Mouse (Mus musculus) forebrain, embryonic 11.5 days (tissue): ENCODE data around the gene Krt33a. TPM values are rescaled to one million over a fixed set of nuclear protein-coding genes. Genes with fewer than 3 reads are reported as not detected.

ENCODE experiments used
- ATAC-seq: fragments of 200-750 bp; cut with Nextera tagmentation; replicated peaks from 2 replicates; pipeline ENCODE4 v1.8.0; 2017; ENCODE audit warnings: moderate TSS enrichment; ENCODE audit not compliant: low FRiP score
- DNase-seq: peaks from one replicate; pipeline ENCODE4 v3.0.0-alpha.2; 2017; ENCODE audit warnings: low spot score
- H3K27ac ChIP-seq: fragments of 300-500 bp; sonication (generic); 2 replicates; pipeline ENCODE4 v1.5.1; 2014; ENCODE audit warnings: low read depth, low read length
- H3K27me3 ChIP-seq: fragments of 300-500 bp; sonication (generic); 2 replicates; pipeline ENCODE4 v1.6.1; 2014; ENCODE audit warnings: mild to moderate bottlenecking, low read length, mixed read lengths; ENCODE audit not compliant: control insufficient read depth, insufficient read depth
- H3K36me3 ChIP-seq: fragments of 300-500 bp; sonication (generic); 2 replicates; pipeline ENCODE4 v1.6.1; 2014; ENCODE audit warnings: mild to moderate bottlenecking, low read length, moderate library complexity, mixed read lengths; ENCODE audit not compliant: control insufficient read depth, insufficient read depth
- H3K4me1 ChIP-seq: fragments of 300-500 bp; sonication (generic); replicated peaks from 2 replicates; pipeline ENCODE4 v1.6.1; 2014; ENCODE audit warnings: low read length, mixed read lengths; ENCODE audit not compliant: control insufficient read depth, insufficient read depth
- H3K4me2 ChIP-seq: fragments of 300-500 bp; sonication (generic); 2 replicates; pipeline ENCODE4 v1.6.1; 2014; ENCODE audit warnings: low read depth, mild to moderate bottlenecking, low read length, moderate library complexity, mixed read lengths; ENCODE audit not compliant: severe bottlenecking
- H3K4me3 ChIP-seq: fragments of 300-500 bp; sonication (generic); 2 replicates; pipeline ENCODE4 v1.5.1; 2014; ENCODE audit warnings: low read depth, low read length
- H3K9ac ChIP-seq: fragments of 300-500 bp; sonication (generic); 2 replicates; pipeline ENCODE4 v1.6.1; 2014; ENCODE audit warnings: low read length
- H3K9me3 ChIP-seq: fragments of 300-500 bp; sonication (generic); 2 replicates; pipeline ENCODE4 v1.6.1; 2016; ENCODE audit warnings: low read length, mixed read lengths; ENCODE audit not compliant: control insufficient read depth
- WGBS: fragments of 180-500 bp; shearing (Covaris S2); extraction: QIAGEN DNeasy Blood & Tissue Kit; methylation state at CpG from one replicate; pipeline ENCODE4 v1.1.7; 2014; 5-methylcytosine and 5-hydroxymethylcytosine counted together
- polyA plus RNA-seq: library from polyadenylated mRNA; unstranded; fragments of >200 nt; fragmentation: Nextera tagmentation; extraction: Ambion mirVana; gene quantifications from 2 replicates; pipeline ENCODE4 v1.2.1, GENCODE M21; 2014

Krt33a gene
- polyA plus RNA-seq = not detected in 2 replicates

GRCm38 (mm10) chr11:100016112-100016511 lies at the start of gene Krt33a:
Krt33a (minus strand) TSS chr11:100016212.
- 89% methylated on average over 4 of the region's 4 CpGs for WGBS

GRCm38 (mm10) chr11:100058875-100059274 lies 42.9 kb upstream of the Krt33a start:
- Histone ChIP-seq H3K4me1 (no peaks in the 10 kb centered on the region), H3K27me3 (no peaks in the 10 kb centered on the region), H3K4me2 (no peak overlapping the region), H3K36me3 (no peaks in the 10 kb centered on the region), H3K9ac (no peak overlapping the region), H3K27ac (no peak overlapping the region), H3K9me3 (no peaks in the 10 kb centered on the region), H3K4me3 (no peak overlapping the region)
- ATAC-seq (no peak), DNase-seq (no peak)
- 72% methylated on average over 8 of the region's 8 CpGs for WGBS

More at GRCm38 (mm10) chr11:100016112-100016511, at the start of gene Krt33a:
- Histone ChIP-seq H3K4me1 (no peaks in the 10 kb centered on the region), H3K4me2 (no peak within 1 kb of the TSS), H3K9ac (no peak within 1 kb of the TSS), H3K27me3 (no peaks in the 10 kb centered on the region), H3K9me3 (no peaks in the 10 kb centered on the region), H3K36me3 (no peaks in the 10 kb centered on the region), H3K4me3 (no peak within 1 kb of the TSS), H3K27ac (no peak within 1 kb of the TSS)
- DNase-seq (no peak), ATAC-seq (no peak)

GRCm38 (mm10) chr11:100055686-100056655 lies 40.0 kb upstream of the Krt33a start:
- no peak for ATAC-seq
- H3K27me3 ChIP-seq = no peaks in the 10 kb centered on the region
- H3K27ac ChIP-seq = no peak overlapping the region
- H3K9ac ChIP-seq = no peak overlapping the region
- no peaks in the 10 kb centered on the region for H3K9me3 ChIP-seq
- 79% methylated on average over 9 of the region's 9 CpGs for WGBS
- DNase-seq = no peak
- H3K4me3 ChIP-seq = no peak overlapping the region
- H3K4me1 ChIP-seq = no peaks in the 10 kb centered on the region
- no peak overlapping the region for H3K4me2 ChIP-seq
- H3K36me3 ChIP-seq = no peaks in the 10 kb centered on the region

- Histone ChIP-seq H3K9ac (no peak within 1 kb of the TSS), H3K4me3 (no peak within 1 kb of the TSS), H3K27ac (no peak within 1 kb of the TSS), H3K9me3 (no peaks in the 10 kb centered on the region), H3K36me3 (no peaks in the 10 kb centered on the region), H3K4me1 (no peaks in the 10 kb centered on the region), H3K27me3 (no peaks in the 10 kb centered on the region), H3K4me2 (no peak within 1 kb of the TSS)
- ATAC-seq (no peak), DNase-seq (no peak)
- WGBS = 88% methylated on average over 3 of the region's 3 CpGs
Observed at GRCm38 (mm10) chr11:100050451-100050850, 34.4 kb upstream of the Krt33a start, which contains the start of gene Krt31. Krt31 (minus strand) TSS chr11:100050551.

- H3K4me2 ChIP-seq = no peak overlapping the region
- no peak overlapping the region for H3K27ac ChIP-seq
- ATAC-seq (no peak), DNase-seq (no peak)
- no peaks in the 10 kb centered on the region for H3K4me1 ChIP-seq
- H3K36me3 ChIP-seq = no peaks in the 10 kb centered on the region
- 90% methylated on average over 2 of the region's 2 CpGs for WGBS
- H3K4me3 ChIP-seq = no peak overlapping the region
- no peak overlapping the region for H3K9ac ChIP-seq
- H3K9me3 ChIP-seq = no peaks in the 10 kb centered on the region
- H3K27me3 ChIP-seq = no peaks in the 10 kb centered on the region
Observed at GRCm38 (mm10) chr11:100047193-100047592, 31.2 kb upstream of the Krt33a start.

- Histone ChIP-seq H3K27me3 (no peaks in the 10 kb centered on the region), H3K4me2 (no peak overlapping the region), H3K27ac (no peak overlapping the region), H3K9ac (no peak overlapping the region), H3K9me3 (no peaks in the 10 kb centered on the region), H3K36me3 (no peaks in the 10 kb centered on the region), H3K4me1 (no peaks in the 10 kb centered on the region), H3K4me3 (no peak overlapping the region)
- ATAC-seq (no peak), DNase-seq (no peak)
- WGBS = 87% methylated on average over 6 of the region's 6 CpGs
Observed at GRCm38 (mm10) chr11:100046303-100046866, 30.4 kb upstream of the Krt33a start.

- Histone ChIP-seq H3K4me2 (no peak within 1 kb of the TSS), H3K27ac (no peak within 1 kb of the TSS), H3K4me3 (no peak within 1 kb of the TSS), H3K9me3 (no peaks in the 10 kb centered on the region), H3K9ac (no peak within 1 kb of the TSS), H3K27me3 (no peaks in the 10 kb centered on the region), H3K4me1 (no peaks in the 10 kb centered on the region), H3K36me3 (no peaks in the 10 kb centered on the region)
- ATAC-seq (no peak), DNase-seq (no peak)
- WGBS = 87% methylated on average over 6 of the region's 6 CpGs
Observed at GRCm38 (mm10) chr11:100041454-100041853, 25.4 kb upstream of the Krt33a start, which contains the start of gene Krt34. Krt34 (minus strand) TSS chr11:100041554.

GRCm38 (mm10) chr11:100029768-100030167 lies 13.8 kb upstream of the Krt33a start, which contains the start of gene Krt33b:
Krt33b (minus strand) TSS chr11:100029868.
- H3K4me2 ChIP-seq = no peak within 1 kb of the TSS
- H3K9ac ChIP-seq = no peak within 1 kb of the TSS
- no peak for DNase-seq
- no peaks in the 10 kb centered on the region for H3K36me3 ChIP-seq
- no peaks in the 10 kb centered on the region for H3K9me3 ChIP-seq
- no peak within 1 kb of the TSS for H3K27ac ChIP-seq
- H3K4me1 ChIP-seq = no peaks in the 10 kb centered on the region
- H3K27me3 ChIP-seq = no peaks in the 10 kb centered on the region
- no peak within 1 kb of the TSS for H3K4me3 ChIP-seq
- 97% methylated on average over 6 of the region's 6 CpGs for WGBS
- ATAC-seq = no peak
